Mouse (Mus musculus): ENCODE measurements around the gene Arhgdib.
A peak's percentile ranks its signal among the peaks of the same experiment; 100 is the strongest.
"Not testable (repeated sequence)": the region's sequence is repeated elsewhere in the genome, so short reads cannot be mapped to it uniquely, and the experiment has no call there.

Gene Arhgdib

GRCm38 (mm10) chr6:136887854-136888253, 53.8 kb downstream of the Arhgdib start:
- peak; percentile 79 for DNase-seq (ENCODE audit: low spot score)

GRCm38 (mm10) chr6:136884766-136885165, 56.9 kb downstream of the Arhgdib start:
- DNase-seq (ENCODE audit: low spot score), result not testable (repeated sequence)

DNA sequence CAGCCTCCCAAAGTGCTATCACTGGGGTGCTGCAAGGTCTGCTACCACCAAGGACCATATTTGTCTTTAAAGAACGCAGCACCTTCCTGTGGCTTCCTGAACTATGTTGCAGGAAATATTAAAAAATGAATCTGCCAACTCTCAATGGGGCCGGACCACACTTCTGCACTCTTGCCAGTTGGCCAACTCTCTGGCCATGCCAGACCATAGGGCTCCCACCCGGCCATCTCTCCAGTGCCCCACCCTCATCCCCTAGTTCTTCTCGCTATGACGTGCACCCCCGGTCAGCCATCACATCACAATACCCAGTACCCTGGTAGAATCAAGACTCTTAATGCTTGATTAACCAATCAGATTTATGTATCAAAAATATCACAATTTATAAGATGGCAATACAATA, 57.7 kb downstream of the Arhgdib start:
- no peak for DNase-seq (ENCODE audit: low spot score)

- no peak for DNase-seq (ENCODE audit: low spot score)
These were observed 58.2 kb downstream of the Arhgdib start for GRCm38 (mm10) chr6:136883431-136883915.

DNA sequence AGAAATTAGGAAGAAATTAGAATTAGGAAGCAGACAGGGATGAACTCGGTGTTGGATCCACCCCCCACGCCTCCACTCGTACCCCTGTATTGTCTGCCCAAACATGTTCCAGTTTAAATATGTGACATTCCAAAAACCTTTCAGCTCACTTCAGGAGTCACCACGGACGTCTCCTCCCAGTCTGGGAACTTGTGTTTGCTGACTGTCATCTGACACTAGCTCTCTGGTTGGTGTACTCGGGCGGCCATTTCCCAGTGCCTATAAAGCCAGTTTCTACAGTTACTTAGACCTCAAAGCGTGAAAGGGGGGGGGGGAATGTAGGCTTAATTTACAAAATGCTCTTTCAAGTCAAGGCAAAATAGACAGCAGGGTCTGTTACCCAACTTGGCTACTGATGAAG, 60.0 kb downstream of the Arhgdib start:
- no peak for DNase-seq (ENCODE audit: low spot score)

DNA sequence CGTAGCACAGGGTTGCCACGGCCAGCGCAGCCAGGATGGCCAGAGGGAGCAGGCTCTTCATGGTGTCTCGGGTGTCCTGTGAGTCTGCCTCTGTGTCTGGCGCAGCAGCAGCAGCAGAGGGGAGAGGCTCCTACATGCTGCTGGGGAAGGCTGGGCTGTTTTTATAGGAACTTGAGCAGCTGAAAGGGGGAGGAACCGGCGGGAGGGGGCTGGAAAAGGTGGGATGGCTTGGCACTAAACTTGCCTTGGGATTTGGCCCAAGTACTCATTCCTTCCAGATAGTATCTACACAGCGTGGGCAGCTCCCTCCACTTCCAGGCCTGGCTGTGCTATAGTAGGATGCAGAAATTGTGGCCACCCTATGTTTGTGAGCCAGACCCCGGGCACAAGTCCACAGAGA, 66.0 kb downstream of the Arhgdib start, which contains the start of gene Mgp:
Gene Mgp (minus strand): TSS at position 154 of the 400 bp plus-strand sequence.
- DNase-seq (ENCODE audit: low spot score), result peak; percentile 46

DNA sequence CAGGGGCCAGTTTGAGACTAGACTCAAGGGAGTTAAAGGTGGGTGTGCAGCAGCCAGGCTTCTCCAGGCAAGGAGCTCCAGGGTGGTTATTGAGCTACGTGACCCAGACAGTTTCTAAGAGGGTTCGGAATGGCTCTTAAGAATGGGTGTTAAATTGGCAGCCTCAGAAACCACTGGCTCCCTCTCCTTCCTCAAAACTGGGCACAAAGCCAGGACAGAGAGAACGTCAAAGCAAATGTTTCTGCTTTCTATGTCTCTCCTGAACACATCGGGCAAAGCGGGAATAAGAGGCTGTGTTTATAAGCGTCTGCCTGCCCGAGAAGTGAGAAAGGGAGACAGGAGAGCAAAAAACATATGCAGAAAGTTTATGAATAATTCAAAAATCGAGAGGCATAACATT, 67.1 kb downstream of the Arhgdib start:
- DNase-seq (ENCODE audit: low spot score), result no peak
